Mouse (Mus musculus) heart, embryonic 14.5 days (tissue): ENCODE measurements around the gene Npm3. TPM values are rescaled to one million over a fixed set of nuclear protein-coding genes. Genes with fewer than 3 reads are reported as not detected.

Experiments
- ATAC-seq: fragments of 200-750 bp; cut with Nextera tagmentation; 2 replicates; pipeline ENCODE4 v1.8.0; 2017; ENCODE audit warnings: low read depth, moderate TSS enrichment; ENCODE audit not compliant: insufficient number of reproducible peaks, insufficient read depth, low FRiP score
- H3K27ac ChIP-seq, 2 experiments: fragments of 200-500 bp in 1 of 2; fragments of 300-500 bp in 1 of 2; sonication (generic) in 1 of 2; replicated peaks in 1 of 2; 2 replicates each; pipeline ENCODE4 v1.5.1; 2012 to 2014; ENCODE audit warnings: low read depth in 2 of 2, low read length in 2 of 2, control low read depth in 1 of 2, mild to moderate bottlenecking in 1 of 2, mixed read lengths in 1 of 2; ENCODE audit not compliant: control insufficient read depth in 1 of 2, insufficient read depth in 1 of 2
- H3K27me3 ChIP-seq: fragments of 300-500 bp; sonication (generic); 2 replicates; pipeline ENCODE4 v1.6.1; 2014; ENCODE audit warnings: mild to moderate bottlenecking, low read length, control low read depth; ENCODE audit not compliant: control insufficient read depth, insufficient read depth
- H3K36me3 ChIP-seq: fragments of 300-500 bp; sonication (generic); 2 replicates; pipeline ENCODE4 v1.6.1; 2014; ENCODE audit warnings: mild to moderate bottlenecking, control low read depth, low read length, mixed read lengths; ENCODE audit not compliant: control insufficient read depth, insufficient read depth
- H3K4me1 ChIP-seq, 2 experiments: fragments of 200-500 bp in 1 of 2; fragments of 300-500 bp in 1 of 2; sonication (generic) in 1 of 2; 2 replicates each; pipeline ENCODE4 v1.6.1; 2012 to 2014; ENCODE audit warnings: low read length in 2 of 2, control low read depth in 1 of 2, mixed read lengths in 1 of 2; ENCODE audit not compliant: control insufficient read depth in 2 of 2, insufficient read depth in 2 of 2
- H3K4me2 ChIP-seq: fragments of 300-500 bp; sonication (generic); 2 replicates; pipeline ENCODE4 v1.6.1; 2014; ENCODE audit warnings: mild to moderate bottlenecking, low read length
- H3K4me3 ChIP-seq, 2 experiments: fragments of 200-500 bp in 1 of 2; fragments of 300-500 bp in 1 of 2; sonication (generic) in 1 of 2; 2 replicates each; pipeline ENCODE4 v1.5.1; 2012 to 2014; ENCODE audit warnings: low read length in 2 of 2, mild to moderate bottlenecking in 2 of 2, control low read depth in 1 of 2, low read depth in 1 of 2, moderate library complexity in 1 of 2; ENCODE audit not compliant: control insufficient read depth in 1 of 2, insufficient read depth in 1 of 2
- H3K9ac ChIP-seq: fragments of 300-500 bp; sonication (generic); 2 replicates; pipeline ENCODE4 v1.6.1; 2014; ENCODE audit warnings: mild to moderate bottlenecking, low read length
- H3K9me3 ChIP-seq: fragments of 300-500 bp; sonication (generic); 2 replicates; pipeline ENCODE4 v1.6.1; 2016; ENCODE audit warnings: low read length, control low read depth; ENCODE audit not compliant: control insufficient read depth
- WGBS: fragments of 180-500 bp; shearing (Covaris S2); extraction: QIAGEN DNeasy Blood & Tissue Kit; methylation state at CpG from one replicate; pipeline ENCODE4 v1.1.7; 2014; 5-methylcytosine and 5-hydroxymethylcytosine counted together
- polyA plus RNA-seq: library from polyadenylated mRNA; unstranded; fragments of >200 nt; fragmentation: Nextera tagmentation; extraction: Ambion mirVana; gene quantifications from 2 replicates; pipeline ENCODE4 v1.2.1, GENCODE M21; 2014

The Npm3 gene
- polyA plus RNA-seq, 1 experiment from 2014 or later = 10.2 TPM

GRCm38 (mm10) chr19:45737208-45737845 is 12.1 kb downstream of the Npm3 start:
- Histone ChIP-seq H3K4me1 (peaks cover 14 to 17% of the 10 kb centered on the region in 2 experiments; a peak in 3 of 4 replicates), H3K27ac (no peak overlapping the region), H3K27me3 (peaks cover 97% of the 10 kb centered on the region), H3K36me3 (no peaks in the 10 kb centered on the region), H3K9me3 (no peaks in the 10 kb centered on the region), H3K4me2 (peak overlapping the region; percentile 66), H3K9ac (peak overlapping the region; percentile 50; the same call in 1 of the 2 replicates), H3K4me3 (peak overlapping the region; percentile 0 to 29; a peak in 3 of 4 replicates)
- 30% methylated on average over 23 of the region's 23 CpGs for WGBS
- no peak for ATAC-seq

GRCm38 (mm10) chr19:45736855-45737207 is 12.6 kb downstream of the Npm3 start:
- no peak overlapping the region for H3K27ac ChIP-seq
- WGBS = 3% methylated on average over 28 of the region's 28 CpGs
- peaks cover 96% of the 10 kb centered on the region for H3K27me3 ChIP-seq
- peak overlapping the region; percentile 50; the same call in 1 of the 2 replicates for H3K9ac ChIP-seq
- H3K9me3 ChIP-seq = no peaks in the 10 kb centered on the region
- H3K4me1 ChIP-seq = peaks cover 9 to 14% of the 10 kb centered on the region in 2 experiments; a peak in 3 of 4 replicates
- H3K36me3 ChIP-seq = no peaks in the 10 kb centered on the region
- H3K4me2 ChIP-seq = peak overlapping the region; percentile 66
- peak; percentile 49; the same call in 1 of the 2 replicates for ATAC-seq
- H3K4me3 ChIP-seq = peak overlapping the region; percentile 0 to 29

- ATAC-seq = no peak
- Histone ChIP-seq H3K4me2 (no peak overlapping the region), H3K9me3 (no peaks in the 10 kb centered on the region), H3K4me1 (peaks cover 7 to 10% of the 10 kb centered on the region in 2 experiments; a peak in 2 of 4 replicates), H3K36me3 (no peaks in the 10 kb centered on the region), H3K9ac (no peak overlapping the region), H3K27me3 (peaks cover 91% of the 10 kb centered on the region), H3K27ac (no peak overlapping the region), H3K4me3 (no peak overlapping the region)
- WGBS = 45% methylated on average over 1 of the region's 1 CpGs
Observed at GRCm38 (mm10) chr19:45736241-45736640, 13.2 kb downstream of the Npm3 start.

GRCm38 (mm10) chr19:45734762-45735161 is 14.6 kb downstream of the Npm3 start:
- no peak for ATAC-seq
- Histone ChIP-seq H3K36me3 (no peaks in the 10 kb centered on the region), H3K4me1 (peaks cover 7 to 10% of the 10 kb centered on the region in 2 experiments; a peak in 2 of 4 replicates), H3K4me3 (no peak overlapping the region), H3K27ac (no peak overlapping the region), H3K9ac (no peak overlapping the region), H3K27me3 (peaks cover 78% of the 10 kb centered on the region), H3K4me2 (no peak overlapping the region), H3K9me3 (no peaks in the 10 kb centered on the region)
- 47% methylated on average over 7 of the region's 7 CpGs for WGBS

GRCm38 (mm10) chr19:45734191-45734590 is 15.2 kb downstream of the Npm3 start:
- Histone ChIP-seq H3K4me1 (peaks cover 7 to 10% of the 10 kb centered on the region in 2 experiments; a peak in 2 of 4 replicates), H3K27me3 (peaks cover 73% of the 10 kb centered on the region), H3K9ac (no peak overlapping the region), H3K4me2 (no peak overlapping the region), H3K4me3 (no peak overlapping the region), H3K36me3 (no peaks in the 10 kb centered on the region), H3K9me3 (no peaks in the 10 kb centered on the region), H3K27ac (no peak overlapping the region)
- WGBS = 70% methylated on average over 5 of the region's 5 CpGs
- ATAC-seq = no peak

GRCm38 (mm10) chr19:45733564-45733963 is 15.8 kb downstream of the Npm3 start:
- Histone ChIP-seq H3K9me3 (no peaks in the 10 kb centered on the region), H3K27ac (no peak overlapping the region), H3K36me3 (no peaks in the 10 kb centered on the region), H3K9ac (no peak overlapping the region), H3K4me3 (no peak overlapping the region), H3K4me2 (no peak overlapping the region), H3K27me3 (peaks cover 66% of the 10 kb centered on the region), H3K4me1 (peaks cover 7 to 10% of the 10 kb centered on the region in 2 experiments; a peak in 2 of 4 replicates)
- 29% methylated on average over 10 of the region's 10 CpGs for WGBS
- no peak for ATAC-seq

GRCm38 (mm10) chr19:45731658-45732057 is 17.7 kb downstream of the Npm3 start:
- ATAC-seq = no peak
- H3K4me2 ChIP-seq = no peak overlapping the region
- no peaks in the 10 kb centered on the region for H3K9me3 ChIP-seq
- no peaks in the 10 kb centered on the region for H3K36me3 ChIP-seq
- 71% methylated on average over 7 of the region's 7 CpGs for WGBS
- no peak overlapping the region for H3K27ac ChIP-seq
- no peak overlapping the region for H3K4me3 ChIP-seq
- peaks cover 2 to 3% of the 10 kb centered on the region in 2 experiments; a peak in 1 of 4 replicates for H3K4me1 ChIP-seq
- peaks cover 48% of the 10 kb centered on the region for H3K27me3 ChIP-seq
- H3K9ac ChIP-seq = no peak overlapping the region
